ENCODE assay signal across 26 mouse cellular contexts in genomic region chr16:32740003-32740663, GRCm38 (mm10). TPM values are rescaled to one million over a fixed set of nuclear protein-coding genes. Genes with fewer than 3 reads are reported as not detected.
A peak's percentile ranks its signal among the peaks of the same experiment; 100 is the strongest.
DNase-seq lines count a peak whose midpoint lies in the region; ATAC-seq and TF ChIP-seq lines count a peak whose summit lies in the region.
"Had no signal": no experiment of that assay in that cellular context is flagged by ENCODE, and none has a peak within 500 bp of the region (broad histone marks: within the 10 kb centered on the region; RNA-seq: fewer than 3 reads in every experiment).

No protein-coding gene starts in this region.

- no peak for TF ChIP-seq RAD21 in CH12.LX (IDR thresholded peaks at IDR 0.05; ENCODE audit: low read depth, low read length)

- DNase-seq in kidney, postnatal 36 days: peak; percentile 5 to 11
- DNase-seq in kidney, postnatal 10 days: no peak
- no peak for DNase-seq in CH12.LX (ENCODE audit: extremely low read depth)
- no peak for DNase-seq in adrenal gland, postnatal 25 days
- DNase-seq in cerebellum, adult 8-10 months: no peak
- DNase-seq: cerebellum, adult 9-11 months; lung, postnatal 14 days; retina, postnatal 1 day; right cerebral cortex, postnatal 4 days; thymus, postnatal 25 days had no signal

- H3K9ac ChIP-seq in CH12.LX (ENCODE audit: insufficient read depth, low read depth): peak overlapping the region; percentile 14; the same call in 1 of the 2 replicates
- no peak overlapping the region; the same call in 1 of the 2 replicates for H3K9ac ChIP-seq in intestine, embryonic 16.5 days (ENCODE audit: low read depth, low read length)
- H3K9ac ChIP-seq: embryonic facial prominence, embryonic 15.5 days; hindbrain, embryonic 12.5 days; liver, embryonic 15.5 days had no signal

- WGBS in intestine, embryonic 16.5 days: 56% methylated on average over 8 of the region's 8 CpGs

- no peak for TF ChIP-seq CTCF in CH12.LX (conservative IDR thresholded peaks at IDR 0.05 in 1 of 2, IDR thresholded peaks at IDR 0.05 in 1 of 2; ENCODE audit: low read depth in 2 of 2, low read length in 2 of 2)
- no peak for TF ChIP-seq CTCF in E14TG2a.4 (conservative IDR thresholded peaks at IDR 0.05; ENCODE audit: low read length)

- H3K4me2 ChIP-seq in CH12.LX (ENCODE audit: insufficient read depth, low read depth, poor library complexity, severe bottlenecking): peak overlapping the region; percentile 27
- peak overlapping the region; percentile 20; the same call in 1 of the 2 replicates for H3K4me2 ChIP-seq in intestine, embryonic 16.5 days (ENCODE audit: low read depth, low read length)
- H3K4me2 ChIP-seq: embryonic facial prominence, embryonic 15.5 days; hindbrain, embryonic 12.5 days; liver, embryonic 15.5 days had no signal

- H3K4me3 ChIP-seq in CH12.LX (replicated peaks in 1 of 3; ENCODE audit: low read depth in 2 of 3, low read length in 2 of 3, poor library complexity in 1 of 3) (peak overlapping the region in 1 of 3 experiments; percentile 11), E14TG2a.4 (replicated peaks; ENCODE audit: low read length) (0 out of 2 replicates have a peak overlapping the region, but pooled peaks have one; percentile 1)
- no peak overlapping the region for H3K4me3 ChIP-seq in intestine, embryonic 16.5 days (ENCODE audit: low read length)
- H3K4me3 ChIP-seq: embryonic facial prominence, embryonic 15.5 days; heart, embryonic 10.5 days; hindbrain, embryonic 12.5 days; limb, embryonic 10.5 days; liver, embryonic 15.5 days; megakaryocyte, embryonic 14.5 days had no signal

- H3K4me1 ChIP-seq in CH12.LX (ENCODE audit: control insufficient read depth in 1 of 2, insufficient read depth in 2 of 2) (peaks cover 27 to 58% of the 10 kb centered on the region in 2 experiments), E14TG2a.4 (replicated peaks; ENCODE audit: low read depth, low read length) (peaks cover 44% of the 10 kb centered on the region)
- H3K4me1 ChIP-seq in intestine, embryonic 16.5 days (ENCODE audit: control insufficient read depth, insufficient read depth, low read length): peaks cover 13% of the 10 kb centered on the region
- H3K4me1 ChIP-seq: embryonic facial prominence, embryonic 15.5 days had no signal

- no peaks in the 10 kb centered on the region for H3K9me3 ChIP-seq in CH12.LX (replicated peaks; ENCODE audit: low read length)
- no peaks in the 10 kb centered on the region for H3K9me3 ChIP-seq in E14TG2a.4 (ENCODE audit: low read length)
- no peaks in the 10 kb centered on the region for H3K9me3 ChIP-seq in intestine, embryonic 16.5 days (ENCODE audit: control insufficient read depth, low read length)
- H3K9me3 ChIP-seq: embryonic facial prominence, embryonic 15.5 days; G1E; heart, embryonic 10.5 days; hindbrain, embryonic 12.5 days; limb, embryonic 10.5 days; liver, embryonic 15.5 days; megakaryocyte, embryonic 14.5 days had no signal

- no peak; the same call in 1 of the 2 replicates for TF ChIP-seq EP300 in CH12.LX (IDR thresholded peaks at IDR 0.05; ENCODE audit: low read length)

- H3K27me3 ChIP-seq in CH12.LX (replicated peaks) (no peaks in the 10 kb centered on the region), E14TG2a.4 (ENCODE audit: insufficient read depth, low read length) (peaks cover 9% of the 10 kb centered on the region; the same call in 1 of the 2 replicates)
- no peaks in the 10 kb centered on the region for H3K27me3 ChIP-seq in intestine, embryonic 16.5 days (replicated peaks; ENCODE audit: control insufficient read depth, insufficient read depth, low read length)
- H3K27me3 ChIP-seq: embryonic facial prominence, embryonic 15.5 days; hindbrain, embryonic 12.5 days; liver, embryonic 15.5 days had no signal

- in situ Hi-C loops in CH12.LX (cut with MboI; ENCODE audit: low pct_ligation_motif_present, low pct_unique_long_range_greater_than_20kb, low sequenced_read_pairs): no loop called here

- ATAC-seq in intestine, embryonic 16.5 days: peak; percentile 83
- ATAC-seq: forebrain, embryonic 16.5 days; inflammation-experienced regulatory T-cells, adult 6 months had no signal

- no peaks in the 10 kb centered on the region for H3K79me2 ChIP-seq in CH12.LX (replicated peaks; ENCODE audit: control insufficient read depth, extremely low read depth, insufficient read depth, poor library complexity, severe bottlenecking)

- H3K36me3 ChIP-seq in CH12.LX (replicated peaks in 1 of 2; ENCODE audit: control insufficient read depth in 1 of 2, insufficient read depth in 1 of 2, low read length in 1 of 2) (no peaks in the 10 kb centered on the region), E14TG2a.4 (ENCODE audit: insufficient read depth, low read length) (no peaks in the 10 kb centered on the region)
- no peaks in the 10 kb centered on the region for H3K36me3 ChIP-seq in intestine, embryonic 16.5 days (ENCODE audit: control insufficient read depth, insufficient read depth, low read length)
- H3K36me3 ChIP-seq: embryonic facial prominence, embryonic 15.5 days; G1E; heart, embryonic 10.5 days; hindbrain, embryonic 12.5 days; limb, embryonic 10.5 days; liver, embryonic 15.5 days had no signal

- no peak for TF ChIP-seq POLR2A in CH12.LX (IDR thresholded peaks at IDR 0.05; ENCODE audit: low read depth, low read length)

- dilution Hi-C loops in CH12.LX (cut with MboI; ENCODE audit: extremely low pct_ligation_motif_present, extremely low pct_unique_long_range_greater_than_20kb, low sequenced_read_pairs): no loop called here

- H3K27ac ChIP-seq in CH12.LX (ENCODE audit: insufficient read depth, low read depth): peak overlapping the region; percentile 67
- peak overlapping the region; percentile 87 for H3K27ac ChIP-seq in intestine, embryonic 16.5 days (ENCODE audit: low read length)
- H3K27ac ChIP-seq: embryonic facial prominence, embryonic 15.5 days; heart, embryonic 10.5 days; hindbrain, embryonic 12.5 days; limb, embryonic 10.5 days; liver, embryonic 15.5 days had no signal

TF ChIP-seq in CH12.LX, 34 proteins besides CTCF, POLR2A, EP300 and RAD21:
- 0 out of 2 replicates have a peak, but pooled peaks have one; percentile 27 for TF ChIP-seq TBP (conservative IDR thresholded peaks at IDR 0.05; ENCODE audit: low read depth, low read length)
- TF ChIP-seq ELF1 (IDR thresholded peaks at IDR 0.05; ENCODE audit: low read depth, low read length): peak; percentile 49
- 0 out of 2 replicates have a peak, but pooled peaks have one; percentile 11 for TF ChIP-seq HCFC1 (IDR thresholded peaks at IDR 0.05; ENCODE audit: low read depth, low read length)
- TF ChIP-seq JUN (IDR thresholded peaks at IDR 0.05; ENCODE audit: insufficient read depth, low read depth, low read length): no peak
- no peak for TF ChIP-seq RCOR1 (conservative IDR thresholded peaks at IDR 0.05; ENCODE audit: low read depth, low read length)
- no peak for TF ChIP-seq JUND (conservative IDR thresholded peaks at IDR 0.05; ENCODE audit: low read depth, low read length)
TF ChIP-seq in CH12.LX: peak in this region for 3.

RNA-seq across cellular contexts. Expression of gene Muc4, which starts 4.4 kb away (rescaled TPM):
- total RNA-seq in CH12.LX (2012; rRNA removed): 0.21 and 0.51 TPM in 2 replicates
- total RNA-seq in CH12.LX (2014; rRNA removed): 0.09 TPM in 1 of 2 replicates, not detected in the other
- 0.34 and 0.44 TPM in 2 replicates for polyA plus RNA-seq in CH12.LX (2012; ENCODE audit: insufficient read length, low read depth)
- 1.3 and 2.4 TPM in 2 replicates for polyA plus RNA-seq in intestine, embryonic 16.5 days (2015; fragmentation: Nextera tagmentation; extraction: Ambion mirVana)
- total RNA-seq in adrenal gland, postnatal 25 days (2021): not detected in 2 replicates
- total RNA-seq: layer of hippocampus, postnatal 10 days had no signal
- polyA plus RNA-seq: forebrain, embryonic 16.5 days; G1E; heart, postnatal 0 days; limb, embryonic 10.5 days had no signal

RNA-seq across cellular contexts. Expression of gene Muc20, which starts 57.1 kb away (rescaled TPM):
- total RNA-seq in CH12.LX (2012; rRNA removed) (0.21 and 0.42 TPM in 2 replicates), CH12.LX (2014; rRNA removed) (0.16 and 0.36 TPM in 2 replicates)
- 0.87 and 1.4 TPM in 2 replicates for polyA plus RNA-seq in CH12.LX (2012; ENCODE audit: insufficient read length, low read depth)
- polyA plus RNA-seq in intestine, embryonic 16.5 days (2015; fragmentation: Nextera tagmentation; extraction: Ambion mirVana): 0.20 TPM in 1 of 2 replicates, not detected in the other
- 0.12 TPM in 1 of 2 replicates, not detected in the other for total RNA-seq in adrenal gland, postnatal 25 days (2021)
- total RNA-seq: layer of hippocampus, postnatal 10 days; left cerebral cortex, adult 8-10 months had no signal
- polyA plus RNA-seq: cortical plate, adult 2 months; forebrain, embryonic 16.5 days; G1E; heart, postnatal 0 days; large intestine, adult 2 months; limb, embryonic 10.5 days had no signal

Comparison
In these comparisons a context has a peak if more than half of its experiments do, and no peak if none do; other contexts are left out.
1. DNase-seq: peak in kidney, postnatal 36 days (2 of 2); none in kidney, postnatal 10 days (single experiment), CH12.LX (single experiment), adrenal gland, postnatal 25 days (single experiment) and cerebellum, adult 8-10 months (single experiment).